Mouse (Mus musculus) hindbrain, embryonic 10.5 days (tissue): ENCODE measurements around the gene Mdm2. TPM values are rescaled to one million over a fixed set of nuclear protein-coding genes. Genes with fewer than 3 reads are reported as not detected.

Experiments used
- DNase-seq: peaks from one replicate; pipeline ENCODE4 v3.0.0-alpha.2; 2017; ENCODE audit warnings: low spot score
- H3K27ac ChIP-seq: fragments of 300-500 bp; sonication (generic); 2 replicates; pipeline ENCODE4 v1.5.1; 2016; ENCODE audit warnings: mild to moderate bottlenecking, moderate library complexity
- H3K27me3 ChIP-seq: fragments of 300-500 bp; sonication (generic); 2 replicates; pipeline ENCODE4 v1.6.1; 2016; ENCODE audit warnings: mild to moderate bottlenecking; ENCODE audit not compliant: poor library complexity, insufficient read depth, severe bottlenecking
- H3K36me3 ChIP-seq: fragments of 300-500 bp; sonication (generic); 2 replicates; pipeline ENCODE4 v1.6.1; 2016; ENCODE audit warnings: mild to moderate bottlenecking, moderate library complexity
- H3K4me1 ChIP-seq: fragments of 300-500 bp; sonication (generic); replicated peaks from 2 replicates; pipeline ENCODE4 v1.6.1; 2016; ENCODE audit warnings: mild to moderate bottlenecking
- H3K4me3 ChIP-seq: fragments of 300-500 bp; sonication (generic); 2 replicates; pipeline ENCODE4 v1.5.1; 2016; ENCODE audit warnings: mild to moderate bottlenecking, moderate library complexity
- H3K9me3 ChIP-seq: fragments of 300-500 bp; sonication (generic); 2 replicates; pipeline ENCODE4 v1.6.1; 2016; ENCODE audit warnings: mild to moderate bottlenecking, moderate library complexity
- WGBS: fragments of 180-500 bp; shearing (Covaris S2); methylation state at CpG from one replicate; pipeline ENCODE4 v1.1.7; 2016; 5-methylcytosine and 5-hydroxymethylcytosine counted together
- polyA plus RNA-seq: library from polyadenylated mRNA; unstranded; fragments of >200 nt; fragmentation: Nextera tagmentation; extraction: Ambion mirVana; gene quantifications from 2 replicates; pipeline ENCODE4 v1.2.1, GENCODE M21; 2016

The Mdm2 gene
- polyA plus RNA-seq, 1 experiment from 2014 or later = 67.5 TPM

DNA sequence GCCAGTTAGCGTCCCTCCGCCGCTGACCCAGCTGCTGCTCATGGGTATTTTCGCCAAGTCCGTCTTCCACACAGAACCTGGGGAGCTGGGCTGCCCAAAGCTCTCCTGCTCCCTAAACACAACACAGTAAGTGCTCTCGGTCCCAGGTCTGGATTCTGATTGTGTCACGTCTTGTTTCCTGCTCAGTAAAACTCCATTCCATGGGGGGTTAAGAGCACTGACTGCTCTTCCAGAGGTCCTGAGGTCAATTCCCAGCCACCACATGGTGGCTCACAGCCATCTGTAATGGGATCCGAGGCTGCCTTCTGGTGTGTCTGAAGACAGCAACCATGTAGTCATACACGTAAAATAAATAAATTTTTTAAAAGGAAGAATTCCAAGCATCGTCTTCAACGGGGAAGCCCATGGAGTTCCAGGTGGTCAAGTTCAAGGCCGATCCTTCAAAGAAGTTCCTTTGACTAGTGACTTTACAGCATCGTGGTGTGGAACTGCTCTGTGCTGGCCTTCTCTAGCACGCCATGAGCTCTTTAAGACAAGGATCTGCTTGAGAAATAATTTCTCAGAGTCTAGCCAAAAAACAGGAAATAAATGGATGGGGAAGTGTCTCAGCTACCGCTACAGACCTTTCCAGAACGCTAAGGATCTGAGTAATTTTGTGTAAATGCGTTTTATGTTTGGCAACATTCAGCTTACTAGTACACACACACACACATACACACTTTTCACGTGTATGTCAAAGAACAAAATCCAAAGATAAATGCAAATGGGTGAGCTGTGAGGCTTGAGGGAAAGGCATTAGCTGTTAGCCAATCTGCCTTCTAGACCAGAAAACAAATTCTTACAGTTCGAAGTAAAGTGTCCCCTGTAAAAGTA lies 26.0 kb downstream of the Mdm2 start:
- 89% methylated on average over 19 of the region's 19 CpGs for WGBS
- H3K36me3 ChIP-seq = peaks cover 29% of the 10 kb centered on the region
- H3K4me1 ChIP-seq = no peaks in the 10 kb centered on the region

DNA sequence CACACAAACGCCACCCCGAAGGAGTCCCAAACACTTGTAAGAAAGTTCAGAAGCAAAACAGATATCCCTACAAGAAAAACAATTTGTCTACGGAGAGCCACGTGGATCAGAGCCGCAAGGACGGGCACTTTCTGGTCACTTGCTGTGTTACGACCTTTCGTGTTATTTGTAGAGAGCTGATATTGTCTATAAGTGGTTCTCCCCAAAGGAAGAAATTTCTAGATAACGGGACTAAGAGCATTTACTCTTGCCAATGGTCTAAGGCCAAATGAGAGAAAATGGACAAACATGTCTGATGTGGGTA lies 26.9 kb downstream of the Mdm2 start:
- H3K4me3 ChIP-seq = no peak overlapping the region
- H3K27me3 ChIP-seq = no peaks in the 10 kb centered on the region
- H3K36me3 ChIP-seq = peaks cover 21% of the 10 kb centered on the region
- H3K4me1 ChIP-seq = no peaks in the 10 kb centered on the region
- WGBS = 90% methylated on average over 9 of the region's 9 CpGs
- H3K27ac ChIP-seq = no peak overlapping the region
- no peak for DNase-seq
- H3K9me3 ChIP-seq = no peaks in the 10 kb centered on the region

More for the DNA sequence above, 26.0 kb downstream of the Mdm2 start:
- no peak overlapping the region for H3K4me3 ChIP-seq
- no peaks in the 10 kb centered on the region for H3K27me3 ChIP-seq
- no peak for DNase-seq
- no peaks in the 10 kb centered on the region for H3K9me3 ChIP-seq
- no peak overlapping the region for H3K27ac ChIP-seq

DNA sequence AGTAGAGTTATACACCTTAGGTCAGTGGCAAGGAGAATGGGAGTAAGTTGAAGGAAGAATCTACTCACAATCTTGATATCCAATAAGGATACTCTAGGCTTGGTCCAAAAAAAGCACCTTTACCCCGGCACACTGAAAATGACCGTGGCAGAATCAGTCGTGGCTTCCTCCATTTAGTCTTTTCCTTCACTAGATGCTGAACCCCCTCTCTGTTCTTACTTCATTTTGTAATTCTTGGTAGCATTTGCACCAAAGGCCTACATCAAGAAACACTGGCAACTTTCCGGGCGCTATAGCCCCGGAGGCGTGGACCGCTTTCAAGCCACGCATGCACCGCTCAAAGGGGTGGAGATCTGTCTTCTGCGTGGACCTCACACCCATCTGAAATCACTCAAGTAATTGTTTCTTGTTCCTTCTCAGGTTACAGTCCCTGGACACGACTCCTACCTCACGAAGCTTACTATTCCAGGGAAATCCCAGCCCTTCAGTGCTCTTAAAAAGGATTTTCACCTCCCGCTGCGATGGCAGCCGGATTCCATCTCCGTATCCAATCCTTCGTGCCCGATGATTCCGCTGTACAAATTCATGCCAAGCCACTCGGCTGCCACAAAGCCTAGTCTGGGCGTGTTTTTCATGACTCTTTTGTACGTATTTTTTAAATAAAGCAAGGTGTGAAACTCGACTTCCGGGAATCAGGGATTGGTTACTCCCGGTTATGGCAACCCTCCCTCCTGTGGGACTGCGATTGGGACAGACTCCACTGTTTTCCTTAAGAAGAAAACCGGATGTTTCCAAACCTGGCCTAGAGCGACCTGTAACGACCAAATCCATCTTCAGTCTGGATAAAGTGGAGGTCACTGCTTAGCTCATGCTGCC lies 27.5 kb downstream of the Mdm2 start:
- DNase-seq = no peak
- Histone ChIP-seq H3K36me3 (peaks cover 15% of the 10 kb centered on the region), H3K27ac (no peak overlapping the region), H3K9me3 (no peaks in the 10 kb centered on the region), H3K4me3 (no peak overlapping the region), H3K27me3 (no peaks in the 10 kb centered on the region), H3K4me1 (no peaks in the 10 kb centered on the region)
- WGBS = 83% methylated on average over 30 of the region's 30 CpGs

DNA sequence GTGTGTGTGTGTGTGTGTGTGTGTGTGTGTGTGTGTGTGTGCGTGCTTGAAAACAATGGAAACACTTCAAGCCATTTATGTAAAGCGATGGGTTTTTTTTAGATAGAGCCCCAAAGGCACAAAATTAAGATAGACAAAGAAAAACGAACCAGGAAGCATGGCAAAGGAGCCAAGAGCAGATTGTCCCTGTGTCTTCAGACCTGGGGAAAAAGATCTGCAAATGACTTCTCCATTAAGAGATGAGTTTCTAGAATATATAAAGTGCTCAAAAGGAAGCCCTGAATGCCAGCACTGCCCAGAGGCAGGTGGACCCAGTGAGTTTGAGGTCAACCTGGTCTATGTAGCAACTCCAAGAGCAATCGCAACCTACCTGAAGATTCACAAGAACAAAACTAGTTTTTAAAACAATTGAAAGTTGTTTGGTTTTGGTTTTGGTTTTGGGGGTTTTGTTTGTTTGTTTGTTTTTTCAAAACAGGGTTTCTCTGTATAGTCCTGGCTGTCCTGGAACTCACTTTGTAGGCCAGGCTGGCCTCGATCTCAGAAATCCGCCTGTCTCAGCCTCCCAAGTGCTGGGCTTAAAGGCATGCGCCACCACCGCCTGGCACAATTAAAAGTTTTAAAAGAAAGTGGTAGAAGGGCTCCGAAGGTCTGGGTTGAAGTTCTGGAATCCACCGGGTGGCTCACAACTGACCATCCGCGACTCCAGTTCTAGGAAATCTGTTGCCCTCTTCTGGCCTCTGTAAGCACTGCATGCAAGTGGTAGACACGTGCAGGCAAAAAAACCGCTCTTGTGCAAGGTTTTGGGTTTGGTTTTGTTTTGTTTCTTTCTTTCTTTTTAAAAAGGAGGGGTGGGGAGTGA lies 28.3 kb downstream of the Mdm2 start:
- Histone ChIP-seq H3K27ac (no peak overlapping the region), H3K27me3 (no peaks in the 10 kb centered on the region), H3K36me3 (peaks cover 6% of the 10 kb centered on the region; the same call in 1 of the 2 replicates), H3K9me3 (no peaks in the 10 kb centered on the region), H3K4me3 (no peak overlapping the region), H3K4me1 (no peaks in the 10 kb centered on the region)
- WGBS = 64% methylated on average over 14 of the region's 14 CpGs
- peak; percentile 52 for DNase-seq

DNA sequence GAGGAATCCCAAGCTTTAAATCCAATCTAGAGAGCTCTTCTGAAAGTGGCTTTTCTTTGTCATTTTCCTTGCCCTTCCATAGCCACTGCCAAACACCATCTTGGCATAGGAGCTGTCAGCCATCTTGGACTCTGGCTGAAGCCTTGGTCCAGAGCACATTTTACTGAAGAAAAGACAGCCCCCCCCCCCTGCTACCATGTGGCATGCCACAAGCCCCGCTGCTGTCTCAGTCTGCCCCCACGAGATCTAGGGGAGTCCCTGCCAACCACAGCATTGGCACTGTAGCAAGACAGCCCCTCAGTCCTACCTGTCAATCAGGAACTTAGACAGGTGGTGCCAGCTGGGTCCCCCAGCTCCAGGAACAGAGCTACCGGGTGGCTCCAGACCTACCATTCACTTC lies 29.0 kb downstream of the Mdm2 start:
- H3K36me3 ChIP-seq = peaks cover 6% of the 10 kb centered on the region; the same call in 1 of the 2 replicates
- no peak overlapping the region for H3K27ac ChIP-seq
- no peaks in the 10 kb centered on the region for H3K27me3 ChIP-seq
- no peak for DNase-seq
- no peak overlapping the region for H3K4me3 ChIP-seq
- WGBS = 89% methylated on average over 3 of the region's 3 CpGs
- H3K9me3 ChIP-seq = no peaks in the 10 kb centered on the region
- no peaks in the 10 kb centered on the region; the same call in 1 of the 2 replicates for H3K4me1 ChIP-seq

DNA sequence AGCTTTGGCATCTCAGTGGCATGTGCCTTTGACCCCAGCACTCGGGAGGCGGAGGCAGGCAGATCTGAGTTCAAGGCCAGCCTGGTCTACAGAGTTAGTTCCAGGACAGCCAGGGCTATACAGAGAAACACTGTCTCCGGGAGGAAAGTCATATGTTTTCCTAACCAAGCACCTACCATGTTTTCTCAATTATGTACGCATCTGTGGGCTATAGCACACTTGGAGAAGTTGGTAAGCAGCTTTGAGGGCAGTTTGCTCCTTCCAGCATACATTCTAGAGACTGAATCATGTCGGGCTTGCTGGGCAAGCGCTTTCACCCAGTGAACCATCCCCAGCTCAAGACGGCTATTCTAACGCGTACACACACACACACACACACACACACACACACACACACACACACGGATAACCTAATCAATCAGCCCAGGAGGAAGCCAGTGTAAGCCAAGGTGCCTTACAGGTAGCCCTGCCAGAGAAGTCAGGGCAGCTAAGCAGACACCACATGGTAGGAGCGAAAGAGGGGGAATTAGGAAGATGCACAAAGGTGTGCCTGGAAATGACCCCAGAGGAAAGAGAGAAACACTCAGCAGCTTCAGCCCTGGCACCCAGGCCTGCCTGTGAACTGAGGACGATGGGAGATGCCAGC lies 29.6 kb downstream of the Mdm2 start:
- no peak overlapping the region for H3K4me3 ChIP-seq
- WGBS = 93% methylated on average over 12 of the region's 12 CpGs

DNA sequence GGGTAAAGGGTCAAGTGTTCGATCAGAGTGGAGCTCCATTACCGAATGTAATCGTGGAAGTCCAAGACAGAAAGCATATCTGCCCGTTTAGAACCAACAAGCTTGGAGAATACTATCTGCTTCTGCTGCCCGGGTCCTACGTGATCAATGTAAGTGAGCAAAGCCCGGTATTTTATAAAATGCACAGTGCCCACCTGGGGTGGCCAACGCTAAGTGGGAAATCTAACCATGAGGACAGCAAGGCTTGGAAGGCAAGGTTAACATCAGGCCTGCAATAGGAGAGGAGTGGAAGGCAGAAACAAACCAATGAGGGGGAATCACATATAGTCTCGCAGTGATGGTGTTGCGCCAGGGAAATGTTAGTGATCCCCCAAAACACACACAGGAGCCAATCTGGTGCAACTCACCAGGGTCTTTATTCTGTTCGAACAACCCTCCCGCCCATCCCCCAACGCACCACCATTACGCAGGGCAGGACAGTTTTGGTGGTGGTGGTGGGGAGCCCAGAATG lies 30.5 kb downstream of the Mdm2 start:
- WGBS = 91% methylated on average over 14 of the region's 14 CpGs

More for the DNA sequence above, 29.6 kb downstream of the Mdm2 start:
- no peaks in the 10 kb centered on the region for H3K27me3 ChIP-seq
- peaks cover 6% of the 10 kb centered on the region; the same call in 1 of the 2 replicates for H3K36me3 ChIP-seq
- H3K4me1 ChIP-seq = peaks cover 4% of the 10 kb centered on the region; the same call in 1 of the 2 replicates
- no peaks in the 10 kb centered on the region for H3K9me3 ChIP-seq
- H3K27ac ChIP-seq = no peak overlapping the region
- no peak for DNase-seq

DNA sequence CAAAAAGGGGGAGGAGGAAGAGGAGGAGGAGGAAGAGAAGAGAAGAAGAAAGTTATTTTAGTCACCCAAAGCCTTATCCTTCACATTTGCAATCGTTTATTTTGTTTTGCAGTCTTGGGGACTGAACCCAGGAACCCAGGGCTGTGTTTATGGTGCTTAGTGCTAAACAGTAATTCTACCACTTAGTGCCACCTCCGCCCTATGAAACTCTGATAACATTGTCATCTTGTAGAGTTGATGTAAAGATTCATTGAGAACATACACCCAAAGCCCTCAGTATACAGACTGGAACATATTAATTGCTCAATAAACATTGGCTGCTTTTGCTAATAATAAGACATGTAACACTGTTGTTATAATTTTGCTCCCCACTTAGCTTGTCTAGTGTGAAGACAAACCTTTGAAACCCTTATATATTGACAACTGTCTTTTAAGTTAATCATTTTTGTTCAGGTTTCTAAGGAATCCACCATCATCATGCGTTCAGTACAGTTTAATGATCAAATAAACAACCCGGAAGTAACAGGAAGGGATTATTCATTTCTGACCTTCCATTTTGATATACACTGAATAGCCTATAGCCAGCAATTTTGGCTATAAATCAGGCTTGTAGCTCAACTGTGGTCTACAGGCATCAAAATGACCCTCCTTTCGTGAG lies 31.4 kb downstream of the Mdm2 start:
- Histone ChIP-seq H3K27ac (no peak overlapping the region), H3K4me1 (peaks cover 10% of the 10 kb centered on the region; the same call in 1 of the 2 replicates), H3K27me3 (no peaks in the 10 kb centered on the region), H3K9me3 (no peaks in the 10 kb centered on the region), H3K4me3 (no peak overlapping the region), H3K36me3 (peaks cover 3% of the 10 kb centered on the region; the same call in 1 of the 2 replicates)
- no peak for DNase-seq
- WGBS = 90% methylated on average over 5 of the region's 5 CpGs

More for the DNA sequence above, 30.5 kb downstream of the Mdm2 start:
- H3K4me3 ChIP-seq = no peak overlapping the region
- peaks cover 6% of the 10 kb centered on the region; the same call in 1 of the 2 replicates for H3K36me3 ChIP-seq
- no peak for DNase-seq
- peaks cover 10% of the 10 kb centered on the region; the same call in 1 of the 2 replicates for H3K4me1 ChIP-seq
- H3K27ac ChIP-seq = no peak overlapping the region
- H3K9me3 ChIP-seq = no peaks in the 10 kb centered on the region
- H3K27me3 ChIP-seq = no peaks in the 10 kb centered on the region

DNA sequence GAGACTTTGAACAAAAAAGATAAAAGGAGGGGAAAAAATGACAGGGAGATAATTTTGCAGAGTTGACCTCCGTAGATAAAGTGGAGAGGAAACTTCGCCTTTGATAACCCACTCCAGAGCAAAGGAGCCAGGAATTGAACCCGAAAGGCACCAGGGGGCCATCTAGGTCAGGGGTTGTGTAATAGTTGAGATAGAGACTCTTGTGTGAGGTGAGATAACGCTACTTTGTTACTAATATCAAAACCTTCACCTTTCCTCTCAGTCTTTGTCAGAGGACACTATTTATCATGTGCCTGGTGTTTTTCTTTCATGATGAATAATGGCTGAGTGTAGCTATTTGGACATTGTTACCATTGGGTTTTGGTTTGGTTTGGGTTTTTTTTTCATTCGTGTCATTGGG lies 32.2 kb downstream of the Mdm2 start:
- no peak for DNase-seq

DNA sequence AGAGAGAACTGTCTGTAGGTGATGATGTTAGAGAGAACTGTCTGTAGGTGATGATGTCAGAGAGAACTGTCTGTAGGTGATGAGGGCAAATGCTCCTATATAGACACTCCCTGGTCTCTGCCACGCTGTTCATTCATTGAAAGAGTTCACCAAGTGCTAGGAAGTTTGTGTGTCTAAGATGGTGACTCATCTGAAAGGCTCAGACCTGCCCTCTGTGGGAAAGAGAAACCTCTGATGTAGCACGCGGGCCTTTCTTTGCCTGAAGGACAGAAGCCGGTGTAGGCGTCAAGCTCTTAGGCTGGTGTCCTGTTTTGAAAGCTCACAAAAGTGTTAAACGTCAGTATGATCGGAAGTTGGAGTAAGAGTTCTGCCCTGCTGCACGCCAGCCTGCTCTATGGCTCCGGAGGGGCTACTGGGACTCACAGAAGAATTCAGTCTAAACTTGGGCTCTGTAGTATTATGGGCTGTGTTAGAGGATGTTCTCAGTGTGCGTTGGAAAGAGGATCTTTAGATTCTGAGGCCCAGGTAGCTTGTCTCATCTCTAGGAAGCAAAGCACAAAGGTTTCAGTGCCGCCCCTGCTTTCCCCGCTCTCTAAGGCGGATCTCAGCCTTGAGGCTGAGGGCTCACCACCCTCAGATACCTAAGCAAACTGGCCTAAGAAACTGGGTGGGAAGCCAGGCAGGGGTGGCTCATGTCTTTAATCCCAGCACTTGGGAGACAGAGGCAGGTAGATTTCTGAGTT lies 32.9 kb downstream of the Mdm2 start:
- H3K27ac ChIP-seq = no peak overlapping the region
- no peaks in the 10 kb centered on the region for H3K36me3 ChIP-seq
- H3K27me3 ChIP-seq = no peaks in the 10 kb centered on the region
- peaks cover 10% of the 10 kb centered on the region; the same call in 1 of the 2 replicates for H3K4me1 ChIP-seq
- DNase-seq = no peak
- 80% methylated on average over 13 of the region's 13 CpGs for WGBS
- H3K4me3 ChIP-seq = no peak overlapping the region
- H3K9me3 ChIP-seq = no peaks in the 10 kb centered on the region

More for the DNA sequence above, 32.2 kb downstream of the Mdm2 start:
- Histone ChIP-seq H3K9me3 (no peaks in the 10 kb centered on the region), H3K4me1 (peaks cover 10% of the 10 kb centered on the region; the same call in 1 of the 2 replicates), H3K36me3 (no peaks in the 10 kb centered on the region), H3K4me3 (no peak overlapping the region), H3K27me3 (no peaks in the 10 kb centered on the region), H3K27ac (no peak overlapping the region)
- WGBS = 81% methylated on average over 5 of the region's 5 CpGs
